Mouse (Mus musculus) bone marrow macrophage, adult 2 months (primary cell): ENCODE data around the gene Lmod1. TPM values are rescaled to one million over a fixed set of nuclear protein-coding genes. Genes with fewer than 3 reads are reported as not detected.
"Not testable (repeated sequence)": the region's sequence is repeated elsewhere in the genome, so short reads cannot be mapped to it uniquely, and the experiment has no call there.

ENCODE experiments used
- H3K27ac ChIP-seq: 2 replicates; pipeline ENCODE4 v1.5.1; 2012; ENCODE audit warnings: low read depth, low read length; ENCODE audit not compliant: insufficient read depth
- H3K4me1 ChIP-seq: 2 replicates; pipeline ENCODE4 v1.6.1; 2012; ENCODE audit warnings: low read length; ENCODE audit not compliant: control insufficient read depth, insufficient read depth
- H3K4me3 ChIP-seq: 2 replicates; pipeline ENCODE4 v1.5.1; 2012; ENCODE audit warnings: mild to moderate bottlenecking, low read length, moderate library complexity; ENCODE audit not compliant: insufficient read depth
- CTCF ChIP-seq: IDR thresholded peaks from 2 replicates; pipeline ENCODE4 v1.5.1; 2012; ENCODE audit warnings: low read depth, mild to moderate bottlenecking, low read length, moderate library complexity
- POLR2A ChIP-seq: IDR thresholded peaks from 2 replicates; pipeline ENCODE4 v1.6.1; 2012; ENCODE audit warnings: mild to moderate bottlenecking, low read depth, low read length, borderline replicate concordance
- polyA plus RNA-seq: library from polyadenylated mRNA; stranded (reverse); fragments of >200 nt; gene quantifications from 2 replicates; pipeline ENCODE4 v1.2.4, GENCODE M21; 2012; ENCODE audit not compliant: missing spikeins, insufficient read depth, insufficient read length

Lmod1 gene
- polyA plus RNA-seq, 1 experiment, result 0.13 TPM

- Histone ChIP-seq H3K4me1 (peaks cover 8% of the 10 kb centered on the region), H3K4me3 (peak overlapping the region; percentile 52), H3K27ac (no peak overlapping the region)
- no peak for TF ChIP-seq POLR2A
These were observed 49.7 kb downstream of the Lmod1 start for GRCm38 (mm10) chr1:135374175-135374867.

GRCm38 (mm10) chr1:135374868-135375581 is 50.4 kb downstream of the Lmod1 start, which contains the start of gene Shisa4:
Gene Shisa4 (minus strand): TSS chr1:135375237.
- H3K4me1 ChIP-seq, result peaks cover 3% of the 10 kb centered on the region
- peak within 1 kb of the TSS; percentile 52 for H3K4me3 ChIP-seq
- TF ChIP-seq CTCF (no peak), POLR2A (no peak)
- H3K27ac ChIP-seq, result no peak within 1 kb of the TSS

- TF ChIP-seq CTCF (no peak), POLR2A (no peak)
- no peak overlapping the region for H3K27ac ChIP-seq
- no peak overlapping the region for H3K4me3 ChIP-seq
- no peaks in the 10 kb centered on the region; the same call in 1 of the 2 replicates for H3K4me1 ChIP-seq
These were observed 54.0 kb downstream of the Lmod1 start for GRCm38 (mm10) chr1:135378576-135378975.

- Histone ChIP-seq H3K27ac (no peak overlapping the region), H3K4me1 (no peaks in the 10 kb centered on the region; the same call in 1 of the 2 replicates), H3K4me3 (no peak overlapping the region)
- TF ChIP-seq CTCF (no peak), POLR2A (no peak)
These were observed 54.4 kb downstream of the Lmod1 start for GRCm38 (mm10) chr1:135379048-135379447.

GRCm38 (mm10) chr1:135380071-135380991 is 55.7 kb downstream of the Lmod1 start:
- Histone ChIP-seq H3K27ac (no peak overlapping the region), H3K4me3 (no peak overlapping the region), H3K4me1 (no peaks in the 10 kb centered on the region; the same call in 1 of the 2 replicates)
- TF ChIP-seq CTCF, result no peak
- no peak for TF ChIP-seq POLR2A

- peak; percentile 47 for TF ChIP-seq CTCF
- H3K27ac ChIP-seq, result not testable (repeated sequence)
These were observed 57.0 kb downstream of the Lmod1 start for GRCm38 (mm10) chr1:135381560-135381959.

GRCm38 (mm10) chr1:135384171-135384570 is 59.6 kb downstream of the Lmod1 start:
- TF ChIP-seq POLR2A (no peak), CTCF (no peak)

More at GRCm38 (mm10) chr1:135381560-135381959, 57.0 kb downstream of the Lmod1 start:
- H3K4me1 ChIP-seq, H3K4me3 ChIP-seq: not testable (repeated sequence)

GRCm38 (mm10) chr1:135385161-135385560 is 60.6 kb downstream of the Lmod1 start:
- Histone ChIP-seq H3K4me1 (no peaks in the 10 kb centered on the region), H3K4me3 (no peak overlapping the region), H3K27ac (no peak overlapping the region)
- TF ChIP-seq POLR2A (no peak), CTCF (no peak)

More at GRCm38 (mm10) chr1:135384171-135384570, 59.6 kb downstream of the Lmod1 start:
- Histone ChIP-seq H3K27ac (no peak overlapping the region), H3K4me3 (no peak overlapping the region), H3K4me1 (no peaks in the 10 kb centered on the region)

- TF ChIP-seq CTCF (no peak), POLR2A (no peak)
- H3K4me3 ChIP-seq, result no peak overlapping the region
- no peak overlapping the region for H3K27ac ChIP-seq
- peaks cover 19% of the 10 kb centered on the region for H3K4me1 ChIP-seq
These were observed 74.9 kb downstream of the Lmod1 start for GRCm38 (mm10) chr1:135399466-135399865.
